Mouse (Mus musculus) heart, postnatal 25 days (tissue): ENCODE measurements around the gene Mrgprg. TPM values are rescaled to one million over a fixed set of nuclear protein-coding genes. Genes with fewer than 3 reads are reported as not detected.

Experiments used
- DNase-seq: peaks from one replicate; pipeline ENCODE4 v3.0.0; 2022; ENCODE audit warnings: low spot score
- intact Hi-C: fragments of 180-260 bp; cut with DNase I; formaldehyde crosslinking; loops from one replicate; pipeline ENCODE4 v1.15.1; 2025
- total RNA-seq, 2 experiments: library from RNA; stranded (reverse); gene quantifications; 2 replicates each; pipeline ENCODE4 v1.2.3; 2021

The Mrgprg gene
- total RNA-seq = not detected

DNA sequence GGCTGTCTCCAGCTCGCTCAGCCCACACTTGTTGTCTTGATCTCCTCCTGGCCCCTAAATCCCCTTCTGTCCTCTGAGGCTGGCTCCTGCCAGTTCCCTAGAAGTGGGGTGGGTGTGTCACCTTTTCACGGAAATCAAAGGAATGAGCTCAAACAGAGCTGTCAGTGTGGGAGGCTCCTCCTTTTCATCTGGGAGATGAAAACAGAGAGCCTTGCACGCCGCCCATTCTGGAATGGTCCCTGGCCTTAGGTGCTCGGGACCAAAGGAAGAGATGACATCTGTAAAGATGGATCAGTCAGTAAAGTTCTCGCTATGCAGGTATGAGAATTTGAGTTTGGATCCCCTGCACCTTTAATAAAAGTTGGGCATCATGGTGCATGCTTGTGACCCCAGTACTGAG is at the start of gene Mrgprg:
TSS of gene Mrgprg (minus strand) at position 101 of the 400 bp plus-strand sequence.
- DNase-seq = no peak
- intact Hi-C loops = loop anchor here (10.0 kb wide), 1 partner anchor 282 kb away; no protein-coding TSS in a partner anchor

GRCm38 (mm10) chr7:143808909-143809308 is 42.1 kb upstream of the Mrgprg start:
- DNase-seq = no peak
- intact Hi-C loops = no loop called here

DNA sequence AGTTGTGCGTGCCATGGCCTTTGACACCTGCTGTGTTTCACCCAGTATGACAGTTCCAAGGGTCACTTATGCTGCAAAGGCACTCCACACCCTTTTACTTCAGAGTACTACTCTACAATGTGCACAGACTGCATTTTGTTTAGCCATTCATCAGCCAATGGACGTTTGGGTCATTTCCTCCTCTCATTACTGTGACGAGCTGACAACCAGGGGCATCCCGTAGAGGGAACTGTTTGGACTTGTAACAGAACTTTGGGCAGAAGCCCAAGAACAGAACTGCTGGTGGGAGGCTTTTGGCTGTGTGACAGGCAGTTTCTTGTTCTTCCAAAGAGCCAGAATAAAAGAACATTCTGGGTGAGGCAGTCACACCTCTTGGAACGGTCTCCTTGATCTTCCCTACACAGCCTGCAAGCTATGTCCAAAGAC is 38.4 kb upstream of the Mrgprg start:
- DNase-seq = no peak

DNA sequence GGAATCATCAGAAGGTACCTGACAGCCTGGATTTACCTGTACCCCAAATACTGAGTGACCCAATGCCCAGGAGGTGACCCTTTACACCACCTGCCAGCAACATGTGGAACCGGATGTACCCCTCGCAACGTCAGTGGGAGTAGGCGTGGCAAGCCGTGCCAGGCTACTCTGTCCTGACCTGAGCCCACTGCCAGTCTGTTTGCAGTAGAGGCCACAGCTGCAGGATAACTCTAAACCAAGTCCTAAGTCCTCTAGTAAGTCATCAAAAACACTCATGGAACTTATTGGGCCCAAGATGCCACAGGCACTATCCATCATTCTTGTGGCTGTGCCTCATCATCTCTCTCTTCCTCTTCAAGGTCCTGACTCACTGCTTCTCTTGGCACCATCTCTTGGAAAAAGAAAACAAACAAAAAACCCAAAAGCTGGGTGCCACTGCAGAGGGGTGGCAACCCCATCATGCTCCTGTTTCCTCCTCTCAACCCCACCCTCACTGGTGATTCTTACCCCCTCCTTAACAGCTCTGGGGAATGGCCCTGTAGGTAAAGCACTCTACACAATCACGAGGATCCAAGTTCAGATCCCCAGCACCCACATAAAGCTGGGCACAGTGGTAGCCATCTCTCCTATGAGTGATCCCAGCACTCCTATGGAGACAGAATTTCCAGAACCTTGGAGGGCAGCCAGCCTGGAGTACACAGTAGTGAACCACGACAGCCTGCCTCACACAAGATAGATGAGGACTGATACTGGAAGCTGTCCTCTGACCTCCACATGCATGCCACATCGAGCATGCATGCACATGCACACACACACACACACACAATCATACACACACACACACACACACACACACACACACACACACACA is 34.6 kb upstream of the Mrgprg start:
- DNase-seq = no peak
- intact Hi-C loops = no loop called here

More for the DNA sequence above, 38.4 kb upstream of the Mrgprg start:
- intact Hi-C loops = no loop called here

GRCm38 (mm10) chr7:143800770-143801169 is 34.0 kb upstream of the Mrgprg start:
- intact Hi-C loops = no loop called here
- DNase-seq = no peak

DNA sequence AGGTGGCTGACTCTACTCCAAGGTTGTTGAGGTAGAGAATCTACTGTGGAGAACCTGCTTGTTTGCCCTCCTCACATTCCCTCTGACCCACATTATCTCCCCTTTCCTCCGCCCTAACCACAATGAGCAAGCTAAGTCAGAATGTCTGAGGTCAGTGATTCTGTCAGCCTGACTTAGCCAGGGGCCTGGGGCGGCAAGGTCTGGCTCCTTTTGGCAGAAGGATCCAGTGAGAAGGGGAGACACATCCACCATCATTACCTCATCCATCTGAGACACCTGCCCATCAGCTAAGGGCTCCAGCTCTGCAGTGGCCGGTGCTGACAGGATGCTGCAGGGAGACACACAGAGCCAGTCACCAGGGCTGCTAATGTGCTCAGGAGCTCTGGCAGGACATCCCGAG is 32.0 kb upstream of the Mrgprg start:
- DNase-seq = no peak

GRCm38 (mm10) chr7:143793121-143793520 is 26.3 kb upstream of the Mrgprg start:
- DNase-seq = no peak
- intact Hi-C loops = no loop called here

More for the DNA sequence above, 32.0 kb upstream of the Mrgprg start:
- intact Hi-C loops = no loop called here

- DNase-seq = no peak
- intact Hi-C loops = no loop called here
Measured at GRCm38 (mm10) chr7:143792336-143792985, 25.7 kb upstream of the Mrgprg start.

DNA sequence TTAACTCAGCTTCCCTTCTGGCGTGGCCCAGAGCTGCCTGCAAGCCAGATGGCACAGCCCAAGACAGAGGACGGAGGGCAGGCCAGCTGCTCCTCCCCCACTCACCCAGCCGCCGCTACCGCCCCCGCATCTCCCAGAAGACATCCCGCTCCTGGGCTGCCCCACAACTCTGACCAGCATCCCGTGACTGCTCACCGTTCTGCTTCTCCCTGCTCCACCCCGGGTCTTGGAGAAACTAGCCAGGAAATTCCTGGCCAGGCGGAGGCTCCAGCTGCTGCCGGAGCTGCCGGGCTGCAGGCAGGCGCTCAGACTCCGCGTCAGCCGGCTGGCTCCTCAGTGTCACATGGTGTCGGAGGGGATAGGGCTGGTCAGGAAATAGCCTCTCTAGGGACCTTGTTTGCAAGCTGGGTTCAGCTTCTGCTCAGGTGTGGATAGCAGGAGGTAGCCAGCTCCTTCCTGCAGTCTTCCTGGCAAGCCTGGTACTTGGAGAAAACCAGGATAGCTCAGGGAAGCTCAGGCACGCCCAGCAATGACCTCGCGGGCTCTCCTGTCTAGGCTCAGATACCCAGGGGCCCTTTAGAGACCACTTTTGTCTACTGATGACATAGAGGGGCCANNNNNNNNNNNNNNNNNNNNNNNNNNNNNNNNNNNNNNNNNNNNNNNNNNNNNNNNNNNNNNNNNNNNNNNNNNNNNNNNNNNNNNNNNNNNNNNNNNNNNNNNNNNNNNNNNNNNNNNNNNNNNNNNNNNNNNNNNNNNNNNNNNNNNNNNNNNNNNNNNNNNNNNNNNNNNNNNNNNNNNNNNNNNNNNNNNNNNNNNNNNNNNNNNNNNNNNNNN is 17.4 kb upstream of the Mrgprg start, which contains the start of gene Mrgpre:
TSS of gene Mrgpre (minus strand) at position 505 of the 834 bp plus-strand sequence.
- intact Hi-C loops = no loop called here
- DNase-seq = peak; percentile 88

GRCm38 (mm10) chr7:143783378-143783995 is 16.7 kb upstream of the Mrgprg start:
- no peak for DNase-seq
- intact Hi-C loops = no loop called here

DNA sequence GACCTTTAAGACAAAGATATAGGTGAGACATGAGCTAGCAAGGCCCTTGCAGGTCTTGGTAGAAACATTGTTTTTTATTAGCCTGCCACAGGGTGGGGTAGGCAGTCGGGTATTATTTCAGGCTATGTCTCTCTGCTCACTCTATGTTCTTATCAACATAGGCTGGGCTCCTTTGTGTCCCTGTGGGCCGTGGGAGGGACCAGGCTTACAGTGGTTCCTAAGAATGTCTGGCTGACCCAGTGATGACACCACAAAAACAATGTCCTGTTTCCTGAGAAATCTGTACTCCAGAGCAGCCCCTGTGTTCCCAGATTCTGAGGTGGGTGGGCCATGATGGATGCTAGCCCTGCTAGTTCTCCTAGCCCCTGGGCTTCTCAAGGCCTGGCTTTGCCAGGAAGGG is 10.6 kb upstream of the Mrgprg start:
- DNase-seq = peak; percentile 46
- intact Hi-C loops = no loop called here

DNA sequence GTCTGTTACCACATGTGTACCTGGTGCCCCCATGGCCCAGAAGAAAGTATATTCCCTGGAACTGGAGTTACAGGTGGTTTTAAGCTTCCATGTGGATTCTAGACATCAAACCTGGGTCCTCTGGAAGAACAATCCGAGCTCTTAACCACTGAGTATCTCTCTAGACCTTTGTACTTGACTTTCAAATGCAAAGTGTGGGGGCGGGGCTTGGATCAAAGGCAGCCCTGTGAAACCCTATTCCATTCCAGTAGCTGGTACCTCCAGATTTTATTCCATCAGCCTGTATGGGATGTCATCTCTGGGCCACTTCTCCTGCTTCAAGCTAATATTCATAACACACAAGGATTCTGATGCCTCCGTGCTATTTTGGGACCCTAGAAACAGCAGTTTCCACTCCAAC is 9.3 kb upstream of the Mrgprg start:
- no peak for DNase-seq
- intact Hi-C loops = no loop called here

DNA sequence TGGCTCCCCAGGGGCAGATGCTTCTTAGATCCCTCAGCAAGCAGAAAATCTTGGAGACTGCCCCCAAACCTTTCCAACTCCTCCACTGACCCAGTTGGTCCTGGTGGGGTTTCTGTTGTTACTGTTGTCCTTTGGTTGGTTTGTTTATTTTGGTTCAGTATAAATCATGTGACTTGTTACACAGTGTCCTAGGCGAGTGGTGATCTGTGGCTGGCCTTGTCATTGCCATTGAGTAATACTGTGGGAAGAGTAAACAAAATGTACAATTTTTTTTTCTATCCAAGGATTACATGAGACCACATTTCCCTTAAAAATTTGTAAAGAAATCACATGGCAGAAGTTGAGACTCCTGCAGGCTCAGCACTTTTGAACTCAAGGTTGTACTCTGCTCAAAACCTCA is 2.7 kb upstream of the Mrgprg start:
- intact Hi-C loops = loop anchor here (10.0 kb wide), 1 partner anchor 285 kb away; no protein-coding TSS in a partner anchor
- no peak for DNase-seq

DNA sequence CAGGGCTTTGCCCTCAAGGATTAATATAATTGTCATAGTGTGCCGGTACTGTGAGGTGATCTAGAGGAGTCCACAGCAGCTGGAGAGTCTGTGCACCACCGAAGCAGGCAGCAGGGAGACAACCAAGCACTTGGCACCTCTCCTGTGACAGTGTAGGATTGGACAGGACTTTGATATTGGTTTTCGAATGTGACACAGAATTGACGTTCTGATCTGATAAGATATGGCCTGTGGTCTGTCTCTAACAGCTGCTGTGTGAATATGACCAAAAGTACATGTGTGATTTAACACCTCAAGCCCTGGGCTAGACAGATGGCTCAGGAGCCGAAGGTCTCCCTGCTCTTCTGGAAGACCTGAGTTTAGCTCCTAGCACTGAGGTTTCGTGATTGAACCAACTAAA is 1.5 kb upstream of the Mrgprg start:
- DNase-seq = no peak
- intact Hi-C loops = loop anchor here (10.0 kb wide), 1 partner anchor 283 kb away; no protein-coding TSS in a partner anchor

DNA sequence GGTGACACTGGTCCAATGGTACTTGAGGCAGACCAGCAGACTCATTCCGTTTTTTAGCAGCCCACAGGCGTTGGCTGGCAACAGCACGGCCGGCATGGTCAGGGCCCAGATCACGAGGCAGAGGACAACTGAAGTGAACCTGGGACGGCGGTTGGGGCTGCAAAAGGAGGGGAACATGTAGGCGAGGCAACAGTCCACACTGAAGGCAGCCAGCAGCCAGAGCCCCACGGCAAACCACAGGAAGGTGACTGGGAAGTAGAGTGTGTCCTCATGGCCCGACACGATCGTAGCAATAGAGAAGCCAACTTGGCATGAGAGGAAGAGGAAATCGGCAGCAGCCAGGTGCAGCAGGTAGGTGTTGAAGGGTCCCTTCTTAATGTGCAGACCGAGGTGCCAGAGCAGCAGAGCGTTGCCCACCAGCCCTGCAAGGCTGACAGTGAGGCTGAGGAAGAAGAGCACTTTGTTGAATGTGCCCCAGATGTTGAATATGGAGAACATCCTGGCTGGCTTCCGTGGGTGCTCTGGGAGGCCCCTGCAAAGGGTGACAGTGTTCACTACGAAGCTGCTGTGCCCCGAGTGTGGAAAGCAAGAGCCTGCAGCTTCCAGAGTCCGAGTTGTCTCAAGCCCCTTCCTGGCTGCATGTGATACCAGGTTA is 1.8 kb downstream of the Mrgprg start:
- intact Hi-C loops = loop anchor here (1.0 to 10.0 kb wide), 3 partner anchors 59 to 280 kb away; no protein-coding TSS in a partner anchor
- no peak for DNase-seq

DNA sequence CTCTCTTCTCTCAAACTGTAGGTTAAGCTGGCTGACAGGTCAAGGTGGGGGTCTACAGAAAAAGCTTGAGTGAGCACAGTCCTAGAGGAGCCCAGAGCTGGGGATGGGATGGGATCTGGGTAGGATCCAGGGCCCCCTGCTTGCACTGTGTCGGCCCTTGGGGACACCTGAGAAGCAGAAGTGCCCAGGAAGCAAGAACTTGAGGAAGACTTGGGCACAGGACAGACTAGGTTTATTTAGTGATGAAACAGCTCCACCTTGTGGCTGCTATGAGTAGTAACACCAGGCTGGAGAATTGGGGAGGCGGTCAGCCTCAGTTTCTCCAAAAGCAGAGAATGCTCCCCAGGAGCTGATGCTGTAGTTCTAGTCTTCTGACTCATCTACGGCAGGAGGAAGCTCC is 3.0 kb downstream of the Mrgprg start:
- DNase-seq = no peak
- intact Hi-C loops = loop anchor here (1.0 to 10.0 kb wide), 3 partner anchors 57 to 279 kb away; no protein-coding TSS in a partner anchor

GRCm38 (mm10) chr7:143758956-143759355 is 7.8 kb downstream of the Mrgprg start:
- no peak for DNase-seq
- intact Hi-C loops = no loop called here

DNA sequence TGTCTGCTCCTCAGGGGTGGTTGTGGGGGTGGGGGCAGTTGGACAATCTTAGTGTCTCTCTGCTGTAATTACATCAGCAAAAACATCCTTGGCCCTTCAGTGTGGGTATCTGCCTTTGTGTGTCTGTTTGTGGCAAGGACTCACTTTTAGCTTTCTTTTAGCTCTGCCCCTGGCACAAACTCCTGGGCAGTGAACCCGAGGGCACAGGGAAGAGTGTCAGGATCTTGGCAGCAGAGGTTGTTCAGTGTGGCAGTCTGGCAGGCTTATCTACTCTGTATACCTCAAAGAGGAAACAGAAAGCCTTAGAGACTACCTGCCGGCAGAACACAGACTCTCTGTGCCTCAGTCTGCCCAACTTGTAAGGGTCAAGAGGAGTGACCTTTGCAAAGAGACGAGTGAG is 9.1 kb downstream of the Mrgprg start:
- intact Hi-C loops = no loop called here
- DNase-seq = no peak

DNA sequence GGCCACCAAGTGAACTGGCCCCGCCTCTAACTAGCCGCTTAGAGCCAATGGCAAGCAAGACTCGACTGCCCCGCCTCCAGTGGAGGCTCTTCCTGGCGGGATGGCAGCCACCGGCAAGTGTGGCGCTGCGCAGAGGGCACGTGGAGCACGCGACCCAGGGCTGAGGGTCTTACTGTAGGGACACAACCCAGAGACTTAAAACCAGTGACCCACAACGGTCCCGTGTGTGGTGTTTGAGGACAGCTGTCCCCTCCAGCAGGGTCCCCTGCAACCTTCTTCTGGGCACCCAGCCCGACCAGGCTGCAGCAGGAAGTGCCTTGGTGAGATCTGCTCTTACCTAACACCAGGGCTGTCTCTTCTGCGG is 9.8 kb downstream of the Mrgprg start:
- intact Hi-C loops = no loop called here
- peak; percentile 63 for DNase-seq
